Mouse (Mus musculus): ENCODE measurements around the gene BC017158.

GRCm38 (mm10) chr7:128319140-128319539, 21.2 kb upstream of the BC017158 start:
- TF ChIP-seq EP300 (IDR thresholded peaks at IDR 0.05; ENCODE audit: insufficient read depth, low read depth, low read length) (no peak), CTCF (IDR thresholded peaks at IDR 0.05) (no peak)

All from heart, adult 2 months (tissue).